Mouse (Mus musculus) effector memory CD4-positive, alpha-beta T cell, adult 5 months (primary cell): ENCODE measurements around the gene Dnah7b. TPM values are rescaled to one million over a fixed set of nuclear protein-coding genes. Genes with fewer than 3 reads are reported as not detected.

Source experiments
- polyA plus RNA-seq: library from polyadenylated mRNA; unstranded; fragments of 100-300 nt; shearing (Covaris generic); gene quantifications from one replicate; pipeline ENCODE4 v1.2.1, GENCODE M21; 2017

The Dnah7b gene
- not detected for polyA plus RNA-seq

GRCm38 (mm10) chr1:46066015-46066414 lies at the start of gene Dnah7b:
TSS of gene Dnah7b (plus strand) at chr1:46066315.

Other genes with a start within 250 kb of the Dnah7b start
- not detected for gene Gm5269, start 176.0 kb upstream of the Dnah7b start, polyA plus RNA-seq
- gene Slc40a1, start 139.8 kb upstream of the Dnah7b start, polyA plus RNA-seq: 0.44 TPM